Mouse (Mus musculus) brain, embryonic 14.5 days (tissue): ENCODE data around the gene Rcc1l. TPM values are rescaled to one million over a fixed set of nuclear protein-coding genes. Genes with fewer than 3 reads are reported as not detected.
A peak's percentile ranks its signal among the peaks of the same experiment; 100 is the strongest.

ENCODE experiments used
- DNase-seq: peaks from one replicate; pipeline ENCODE4 v3.0.0-alpha.2; 2011; ENCODE audit warnings: low read depth
- CTCF ChIP-seq: fragments of 200-500 bp; IDR thresholded peaks from 2 replicates; pipeline ENCODE4 v1.5.1; 2012; ENCODE audit warnings: inconsistent platforms, mild to moderate bottlenecking, moderate library complexity, borderline replicate concordance; ENCODE audit not compliant: insufficient read depth, insufficient read length; ENCODE audit errors: extremely low read depth
- POLR2A ChIP-seq: fragments of 200-500 bp; IDR thresholded peaks from 2 replicates; pipeline ENCODE4 v1.6.1; 2012; ENCODE audit warnings: mild to moderate bottlenecking, inconsistent platforms, borderline replicate concordance; ENCODE audit not compliant: poor library complexity, insufficient read depth, insufficient read length, severe bottlenecking; ENCODE audit errors: extremely low read depth
- polyA plus RNA-seq: library from polyadenylated mRNA; depleted of rRNA; stranded (reverse); fragments of >200 nt; gene quantifications from 2 replicates; pipeline ENCODE4 v1.2.3, GENCODE M21; 2012

Rcc1l gene
- polyA plus RNA-seq, 1 experiment: 15.5 TPM

DNA sequence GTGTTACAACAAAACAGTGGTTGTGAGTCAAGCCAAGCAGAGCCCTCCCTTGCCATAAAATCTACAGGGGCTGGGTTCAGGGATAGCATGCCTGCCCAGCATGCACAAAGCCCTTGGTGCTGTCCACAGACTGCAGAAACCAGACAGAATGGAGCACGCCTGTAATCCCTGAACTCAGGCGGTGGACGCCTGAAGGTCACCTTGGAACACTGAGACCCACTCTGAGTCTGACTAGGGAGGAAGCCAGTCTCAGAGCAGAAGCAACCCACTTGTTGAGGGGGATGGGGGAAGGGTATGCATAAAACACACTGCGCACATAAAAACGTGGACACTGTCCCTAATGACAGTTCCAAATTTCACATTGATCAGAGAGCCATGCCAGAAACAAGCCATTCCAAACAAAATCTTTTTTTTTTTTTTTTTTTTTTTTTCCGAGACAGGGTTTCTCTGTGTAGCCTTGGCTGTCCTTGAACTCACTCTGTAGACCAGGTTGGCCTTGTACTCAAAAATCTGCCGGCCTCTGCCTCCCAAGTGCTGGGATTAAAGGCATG is 20.6 kb downstream of the Rcc1l start:
- TF ChIP-seq CTCF: no peak
- no peak for TF ChIP-seq POLR2A

DNA sequence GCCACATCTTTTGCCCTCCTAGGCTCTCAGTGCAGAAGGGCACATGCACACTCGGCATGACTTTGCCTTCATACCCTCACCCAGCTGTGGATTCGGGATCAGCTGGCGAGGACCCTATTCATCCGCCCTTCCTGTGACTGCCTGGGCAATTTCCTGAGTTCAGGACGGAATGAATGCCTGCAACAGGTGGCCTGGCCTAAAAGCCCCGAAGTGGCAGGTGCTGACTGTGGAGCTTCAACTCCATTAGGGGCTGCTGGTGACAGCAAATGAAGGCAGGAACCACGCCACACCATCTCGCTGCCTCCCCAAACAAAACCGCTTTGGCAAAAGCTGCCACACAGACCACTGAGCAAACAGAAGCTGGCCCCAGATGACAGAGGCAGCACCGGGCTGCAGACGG is 24.7 kb downstream of the Rcc1l start:
- TF ChIP-seq POLR2A (no peak), CTCF (no peak)
- DNase-seq: no peak

More for the DNA sequence above, 20.6 kb downstream of the Rcc1l start:
- DNase-seq: no peak

DNA sequence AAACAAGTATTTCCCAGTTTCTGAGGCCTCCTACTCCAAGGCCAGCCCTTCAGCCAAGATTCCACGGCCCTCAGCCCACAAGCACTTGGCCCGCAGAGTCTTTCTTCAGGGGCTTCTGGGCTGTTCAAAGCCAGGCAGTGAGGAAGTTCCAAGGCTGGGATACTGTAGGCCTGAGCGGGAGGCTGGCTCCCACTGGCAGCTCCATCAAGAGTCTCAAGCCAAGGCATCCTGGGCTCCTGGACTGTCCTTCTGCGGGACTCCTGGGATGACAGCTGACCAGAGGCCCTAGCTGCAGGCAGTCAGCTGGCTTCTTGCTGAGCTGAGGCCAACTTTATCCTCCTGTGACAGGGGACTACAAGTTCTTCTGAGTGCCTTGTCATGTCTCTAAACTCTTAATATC is 28.4 kb downstream of the Rcc1l start:
- no peak for TF ChIP-seq POLR2A
- TF ChIP-seq CTCF: no peak
- DNase-seq: no peak

DNA sequence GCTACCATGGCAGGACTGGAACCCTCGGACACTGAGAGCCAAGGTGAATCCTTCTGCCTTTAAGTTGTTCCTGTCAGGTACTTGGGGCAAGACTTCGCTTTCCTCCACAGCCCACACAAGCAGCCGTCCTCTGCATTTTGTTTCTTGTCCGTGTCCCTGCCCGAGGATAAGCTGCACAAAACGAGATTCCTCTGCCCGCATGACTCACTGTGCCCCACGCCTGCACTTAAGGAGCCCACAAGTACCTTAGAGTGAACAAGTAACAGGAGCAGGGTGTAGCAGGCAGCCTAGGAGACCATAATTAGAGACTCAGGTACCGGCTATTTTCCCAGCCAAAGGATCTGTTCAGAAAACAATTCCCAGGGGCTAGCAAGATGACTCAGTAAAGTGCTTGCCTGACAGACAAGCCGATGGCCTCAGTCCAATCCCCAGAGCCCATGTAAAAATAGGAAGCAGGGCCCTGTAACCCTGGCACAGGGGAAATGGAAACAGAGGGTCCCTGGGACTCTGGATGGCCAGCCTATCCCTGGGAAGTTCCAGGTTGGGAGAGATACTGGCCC is 29.3 kb downstream of the Rcc1l start:
- no peak for DNase-seq
- TF ChIP-seq POLR2A: no peak
- no peak for TF ChIP-seq CTCF

DNA sequence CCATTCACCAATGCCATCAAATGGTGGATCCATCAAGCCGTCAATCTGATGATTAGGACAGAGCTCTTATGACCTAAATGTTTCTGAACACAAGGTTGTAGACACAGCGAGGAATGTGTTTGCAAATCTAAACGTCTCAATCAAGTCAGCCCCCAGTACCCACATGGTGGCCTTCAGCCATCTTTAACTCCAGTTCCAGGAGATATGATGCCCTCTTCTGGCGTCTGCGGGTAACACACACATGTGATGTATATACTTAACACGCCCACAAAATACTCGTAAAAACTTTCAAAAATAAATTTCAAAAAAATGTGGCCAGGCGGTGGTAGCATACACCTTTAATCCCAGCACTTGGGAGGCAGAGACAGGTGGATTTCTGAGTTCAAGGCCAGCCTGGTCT is 31.6 kb downstream of the Rcc1l start:
- TF ChIP-seq POLR2A (no peak), CTCF (no peak)

DNA sequence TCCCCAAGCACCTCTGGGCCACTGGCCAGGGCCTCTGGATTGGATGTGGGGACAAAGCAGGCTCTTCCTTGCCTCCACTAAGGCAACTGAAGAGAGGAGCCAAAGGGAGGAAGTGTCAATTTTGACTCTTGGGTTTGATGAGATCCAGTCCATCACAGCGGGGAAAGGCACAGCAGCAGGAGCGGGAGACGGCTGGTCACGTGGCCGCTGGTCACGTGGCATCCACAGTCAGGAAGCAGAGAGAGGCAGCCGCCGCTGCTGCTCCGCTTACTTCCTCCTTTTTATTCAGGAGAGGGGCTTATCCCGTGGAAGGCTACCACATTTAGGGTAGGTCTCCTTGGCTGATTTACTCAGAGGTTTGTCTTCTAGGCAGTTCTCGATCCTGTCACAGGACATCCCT is 34.2 kb downstream of the Rcc1l start:
- no peak for DNase-seq
- no peak for TF ChIP-seq POLR2A
- no peak for TF ChIP-seq CTCF

More for the DNA sequence above, 31.6 kb downstream of the Rcc1l start:
- no peak for DNase-seq

DNA sequence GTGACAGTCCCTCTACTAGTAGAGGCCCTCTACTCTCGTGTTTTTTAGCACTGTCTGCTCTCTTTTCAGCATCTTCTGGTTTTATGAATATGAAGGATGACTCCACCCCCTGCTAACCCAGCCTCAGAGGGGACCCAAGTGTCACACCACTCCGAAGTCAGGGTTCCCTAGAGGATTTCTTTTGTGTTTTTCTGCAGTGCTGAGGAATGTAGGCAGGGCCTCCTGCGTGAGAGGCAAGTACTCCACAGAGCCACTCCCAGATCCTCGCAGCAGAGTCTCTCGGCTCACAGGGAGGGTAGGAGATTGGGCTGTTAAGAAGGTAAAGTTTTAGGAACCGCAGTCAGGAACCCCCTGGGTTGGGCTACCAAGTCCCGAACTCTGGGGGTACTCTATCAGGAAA is 35.3 kb downstream of the Rcc1l start:
- DNase-seq: no peak
- no peak for TF ChIP-seq POLR2A
- TF ChIP-seq CTCF: no peak

DNA sequence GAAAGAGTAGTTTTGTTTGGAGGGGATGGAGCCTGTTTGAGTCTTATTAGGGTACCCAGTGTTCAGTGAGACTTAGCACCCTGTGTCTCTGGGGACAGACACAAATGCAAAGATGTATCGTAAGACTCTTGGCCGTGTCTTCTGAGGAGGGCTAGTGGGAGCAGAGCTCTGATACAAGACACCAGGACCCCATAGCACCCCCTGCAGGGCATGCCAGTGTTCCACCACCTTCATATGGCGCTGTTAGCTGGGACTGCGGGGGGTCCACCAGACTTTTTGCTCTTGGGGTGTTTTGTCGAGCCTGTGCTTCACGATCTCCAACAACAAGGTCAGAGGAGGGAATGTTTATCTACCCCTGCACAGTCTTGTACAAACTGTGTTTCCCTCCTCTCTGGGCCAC is 37.1 kb downstream of the Rcc1l start:
- no peak for DNase-seq
- TF ChIP-seq POLR2A (no peak), CTCF (no peak)

DNA sequence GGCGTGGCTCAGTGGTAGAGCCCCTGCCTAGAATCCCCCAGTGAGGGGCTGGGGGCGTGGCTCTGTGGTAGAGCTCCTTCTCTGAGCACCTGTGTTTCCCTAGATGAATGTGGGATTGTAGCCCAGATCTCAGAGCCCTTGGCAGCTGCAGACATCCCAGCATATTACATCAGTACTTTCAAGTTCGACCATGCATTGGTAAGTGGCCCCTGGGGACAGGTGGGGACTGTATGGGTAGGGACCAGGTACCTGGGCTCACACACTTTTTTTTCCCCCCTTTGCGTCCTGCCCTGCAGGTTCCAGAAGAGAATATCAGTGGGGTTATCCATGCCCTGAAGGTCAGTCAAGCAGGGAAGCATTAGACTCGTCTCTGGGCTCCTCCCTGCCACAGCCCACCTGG is 38.6 kb downstream of the Rcc1l start:
- TF ChIP-seq CTCF (no peak), POLR2A (no peak)
- no peak for DNase-seq

DNA sequence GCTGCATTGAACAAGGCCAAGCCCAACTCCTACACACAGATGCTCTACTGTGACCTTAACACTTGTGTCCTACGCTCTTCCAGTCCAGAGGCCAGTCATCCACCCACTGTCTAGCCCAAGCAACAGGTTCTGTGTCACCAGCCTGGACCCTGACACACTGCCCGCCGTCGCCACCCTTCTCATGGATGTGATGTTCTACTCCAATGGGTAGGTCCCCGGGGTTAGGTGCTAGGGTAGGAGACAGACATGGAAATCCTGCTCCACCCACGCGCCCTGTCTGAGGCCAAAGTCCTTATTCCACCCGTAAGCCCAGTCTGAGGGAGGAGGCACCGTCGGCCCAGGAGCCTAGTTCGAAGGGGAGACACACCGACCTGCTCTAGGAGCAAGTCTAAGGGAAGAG is 40.6 kb downstream of the Rcc1l start:
- no peak for DNase-seq
- TF ChIP-seq CTCF (no peak), POLR2A (no peak)

DNA sequence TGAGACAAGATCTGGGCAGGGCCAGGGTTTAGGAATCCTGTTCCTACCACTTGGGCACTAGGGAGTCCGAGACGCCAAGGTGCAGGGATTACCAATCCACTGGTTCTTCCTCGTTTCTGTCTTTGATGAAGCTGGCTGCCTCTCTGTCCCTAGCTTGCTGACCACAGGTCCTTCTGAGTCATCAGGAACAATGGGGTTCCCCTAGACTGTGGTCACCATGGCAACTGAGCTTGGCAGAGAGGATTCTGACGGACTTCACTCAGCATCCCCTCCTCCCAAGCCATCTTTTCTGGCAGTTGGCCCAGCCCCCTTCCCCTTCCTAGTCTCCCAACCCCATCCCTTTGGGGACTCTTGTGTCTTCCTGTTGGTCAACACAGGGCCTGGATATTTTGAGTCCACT is 45.0 kb downstream of the Rcc1l start:
- no peak for TF ChIP-seq POLR2A
- TF ChIP-seq CTCF: no peak
- peak; percentile 80 for DNase-seq

DNA sequence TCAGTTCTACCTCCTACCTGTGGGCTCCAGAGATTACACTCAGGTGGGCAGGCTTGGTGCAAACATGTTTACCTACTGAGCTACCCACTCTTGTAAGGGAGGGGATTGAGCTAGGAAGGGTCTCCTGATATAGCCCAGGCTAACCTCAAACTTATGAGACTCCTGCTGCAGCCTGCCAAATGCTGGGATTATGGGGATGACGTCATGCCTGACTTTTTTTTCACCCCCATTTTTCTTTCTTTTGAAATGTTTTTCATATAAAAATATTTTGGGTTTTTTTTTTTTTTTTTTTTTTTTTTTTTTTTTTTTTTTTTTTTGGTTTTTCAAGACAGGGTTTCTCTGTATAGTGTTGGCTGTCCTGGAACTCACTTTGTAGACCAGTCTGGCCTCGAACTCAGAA is 50.3 kb downstream of the Rcc1l start:
- TF ChIP-seq CTCF: no peak
- no peak for TF ChIP-seq POLR2A
- DNase-seq: no peak

DNA sequence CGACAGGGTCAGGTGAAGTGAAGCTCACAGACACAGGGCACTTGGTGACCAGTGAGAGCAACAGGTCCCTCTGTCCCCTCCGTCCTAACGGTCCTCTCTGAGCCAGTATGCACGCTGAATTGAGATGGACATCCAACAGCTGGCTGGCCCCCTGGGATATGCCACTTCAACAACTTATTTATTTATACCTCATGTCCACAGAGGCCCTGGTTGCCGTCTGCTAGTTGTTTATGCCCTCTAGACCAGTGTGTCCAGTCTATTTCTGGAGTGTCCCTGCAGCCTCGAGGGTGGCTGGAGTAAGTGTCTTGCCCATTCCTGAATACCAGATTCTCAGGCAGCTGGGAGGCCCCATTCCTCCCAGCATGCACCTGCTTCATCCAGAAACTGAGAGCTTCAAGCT is 52.7 kb downstream of the Rcc1l start:
- no peak for DNase-seq
- TF ChIP-seq CTCF: no peak
- no peak for TF ChIP-seq POLR2A

DNA sequence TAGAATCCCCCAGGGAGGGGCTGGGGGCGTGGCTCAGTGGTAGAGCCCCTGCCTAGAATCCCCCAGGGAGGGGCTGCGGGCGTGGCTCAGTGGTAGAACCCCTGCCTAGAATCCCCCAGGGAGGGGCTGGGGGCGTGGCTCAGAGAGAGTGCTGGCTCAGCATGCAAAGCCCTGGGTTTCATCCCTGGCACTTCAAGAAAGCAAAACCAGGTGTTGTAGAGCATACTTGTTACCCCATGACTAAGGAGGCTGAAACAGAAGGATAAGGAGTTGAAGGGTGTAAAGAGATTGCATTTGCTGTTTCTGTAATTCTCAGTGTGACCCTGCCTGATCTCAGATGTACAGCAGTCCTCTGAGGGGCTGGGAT is 54.7 kb downstream of the Rcc1l start:
- TF ChIP-seq CTCF (no peak), POLR2A (no peak)
- no peak for DNase-seq
